Mouse (Mus musculus) forebrain, embryonic 11.5 days (tissue): ENCODE results near the gene Trpt1. TPM values are rescaled to one million over a fixed set of nuclear protein-coding genes. Genes with fewer than 3 reads are reported as not detected.

Source experiments
- ATAC-seq: fragments of 200-750 bp; cut with Nextera tagmentation; replicated peaks from 2 replicates; pipeline ENCODE4 v1.8.0; 2017; ENCODE audit warnings: moderate TSS enrichment; ENCODE audit not compliant: low FRiP score
- DNase-seq: peaks from one replicate; pipeline ENCODE4 v3.0.0-alpha.2; 2017; ENCODE audit warnings: low spot score
- H3K27ac ChIP-seq: fragments of 300-500 bp; sonication (generic); 2 replicates; pipeline ENCODE4 v1.5.1; 2014; ENCODE audit warnings: low read depth, low read length
- H3K27me3 ChIP-seq: fragments of 300-500 bp; sonication (generic); 2 replicates; pipeline ENCODE4 v1.6.1; 2014; ENCODE audit warnings: mild to moderate bottlenecking, low read length, mixed read lengths; ENCODE audit not compliant: control insufficient read depth, insufficient read depth
- H3K36me3 ChIP-seq: fragments of 300-500 bp; sonication (generic); 2 replicates; pipeline ENCODE4 v1.6.1; 2014; ENCODE audit warnings: mild to moderate bottlenecking, low read length, moderate library complexity, mixed read lengths; ENCODE audit not compliant: control insufficient read depth, insufficient read depth
- H3K4me1 ChIP-seq: fragments of 300-500 bp; sonication (generic); replicated peaks from 2 replicates; pipeline ENCODE4 v1.6.1; 2014; ENCODE audit warnings: low read length, mixed read lengths; ENCODE audit not compliant: control insufficient read depth, insufficient read depth
- H3K4me2 ChIP-seq: fragments of 300-500 bp; sonication (generic); 2 replicates; pipeline ENCODE4 v1.6.1; 2014; ENCODE audit warnings: low read depth, mild to moderate bottlenecking, low read length, moderate library complexity, mixed read lengths; ENCODE audit not compliant: severe bottlenecking
- H3K4me3 ChIP-seq: fragments of 300-500 bp; sonication (generic); 2 replicates; pipeline ENCODE4 v1.5.1; 2014; ENCODE audit warnings: low read depth, low read length
- H3K9ac ChIP-seq: fragments of 300-500 bp; sonication (generic); 2 replicates; pipeline ENCODE4 v1.6.1; 2014; ENCODE audit warnings: low read length
- H3K9me3 ChIP-seq: fragments of 300-500 bp; sonication (generic); 2 replicates; pipeline ENCODE4 v1.6.1; 2016; ENCODE audit warnings: low read length, mixed read lengths; ENCODE audit not compliant: control insufficient read depth
- WGBS: fragments of 180-500 bp; shearing (Covaris S2); extraction: QIAGEN DNeasy Blood & Tissue Kit; methylation state at CpG from one replicate; pipeline ENCODE4 v1.1.7; 2014; 5-methylcytosine and 5-hydroxymethylcytosine counted together
- polyA plus RNA-seq: library from polyadenylated mRNA; unstranded; fragments of >200 nt; fragmentation: Nextera tagmentation; extraction: Ambion mirVana; gene quantifications from 2 replicates; pipeline ENCODE4 v1.2.1, GENCODE M21; 2014

Trpt1 gene
- polyA plus RNA-seq, 1 experiment from 2014 or later = 14.9 TPM

DNA sequence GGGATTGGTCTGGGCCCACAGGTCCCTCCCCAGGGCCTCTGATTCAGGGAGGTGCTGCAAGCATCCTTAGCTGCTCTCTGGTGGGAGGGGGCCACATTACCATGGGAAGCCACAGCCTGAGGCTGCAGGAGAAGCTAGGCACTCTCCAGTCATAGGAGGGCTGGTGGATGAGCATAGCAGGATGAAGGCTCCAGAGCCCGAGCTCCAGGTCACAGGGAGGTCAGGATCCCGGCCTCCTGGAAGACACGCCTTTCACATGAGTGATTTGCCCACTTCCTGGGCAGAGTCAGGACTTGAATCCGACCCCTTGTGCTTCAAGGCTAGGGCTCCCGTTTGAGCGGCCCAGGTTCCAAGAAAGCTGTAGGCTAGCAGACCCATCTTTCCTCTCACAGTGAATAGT, 24.3 kb upstream of the Trpt1 start:
- H3K4me1 ChIP-seq = peaks cover 15% of the 10 kb centered on the region
- no peak overlapping the region; the same call in 1 of the 2 replicates for H3K27ac ChIP-seq
- DNase-seq (no peak), ATAC-seq (no peak)
- H3K9ac ChIP-seq = no peak overlapping the region
- H3K27me3 ChIP-seq = peaks cover 2% of the 10 kb centered on the region; the same call in 1 of the 2 replicates
- H3K36me3 ChIP-seq = no peaks in the 10 kb centered on the region; the same call in 1 of the 2 replicates
- 44% methylated on average over 6 of the region's 6 CpGs for WGBS
- H3K9me3 ChIP-seq = no peaks in the 10 kb centered on the region
- H3K4me2 ChIP-seq = no peak overlapping the region
- no peak overlapping the region for H3K4me3 ChIP-seq

DNA sequence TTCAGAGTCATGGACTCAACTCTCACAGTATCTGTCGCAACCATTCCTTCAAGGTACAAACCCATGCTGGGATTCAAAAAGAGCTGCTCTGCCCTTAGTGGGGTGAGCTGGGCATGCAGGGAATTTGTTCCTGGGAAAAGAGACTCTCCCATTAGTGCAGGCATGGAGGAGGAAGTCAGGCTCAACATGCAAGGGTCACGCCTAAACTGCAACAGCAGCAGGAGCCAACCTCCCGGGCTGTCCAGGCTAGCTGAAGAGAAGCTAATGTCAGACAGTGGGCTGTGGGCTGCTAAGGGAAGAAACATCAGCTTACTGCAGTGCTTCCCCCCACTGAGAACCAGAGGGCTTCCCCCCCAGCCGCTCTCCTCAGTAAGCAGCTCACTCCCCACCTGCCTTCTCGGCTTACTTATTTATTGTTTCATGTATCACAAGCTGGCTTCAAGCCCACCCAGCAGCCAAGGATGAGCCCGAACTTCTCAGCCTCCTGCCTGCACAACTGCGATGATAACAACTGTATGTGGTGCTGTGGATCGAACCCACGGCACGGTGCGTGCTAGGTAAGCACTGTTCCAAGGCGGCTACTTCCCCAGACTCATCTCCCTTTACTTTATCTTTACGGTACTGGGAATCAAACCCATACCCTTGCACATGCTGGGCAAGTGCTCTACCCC, 23.5 kb upstream of the Trpt1 start:
- ATAC-seq (no peak), DNase-seq (no peak)
- no peak overlapping the region for H3K9ac ChIP-seq
- H3K4me1 ChIP-seq = peaks cover 19% of the 10 kb centered on the region
- H3K9me3 ChIP-seq = no peaks in the 10 kb centered on the region
- H3K4me2 ChIP-seq = no peak overlapping the region
- WGBS = 88% methylated on average over 13 of the region's 13 CpGs
- H3K36me3 ChIP-seq = no peaks in the 10 kb centered on the region; the same call in 1 of the 2 replicates
- H3K27me3 ChIP-seq = peaks cover 2% of the 10 kb centered on the region; the same call in 1 of the 2 replicates
- H3K27ac ChIP-seq = no peak overlapping the region
- no peak overlapping the region for H3K4me3 ChIP-seq

DNA sequence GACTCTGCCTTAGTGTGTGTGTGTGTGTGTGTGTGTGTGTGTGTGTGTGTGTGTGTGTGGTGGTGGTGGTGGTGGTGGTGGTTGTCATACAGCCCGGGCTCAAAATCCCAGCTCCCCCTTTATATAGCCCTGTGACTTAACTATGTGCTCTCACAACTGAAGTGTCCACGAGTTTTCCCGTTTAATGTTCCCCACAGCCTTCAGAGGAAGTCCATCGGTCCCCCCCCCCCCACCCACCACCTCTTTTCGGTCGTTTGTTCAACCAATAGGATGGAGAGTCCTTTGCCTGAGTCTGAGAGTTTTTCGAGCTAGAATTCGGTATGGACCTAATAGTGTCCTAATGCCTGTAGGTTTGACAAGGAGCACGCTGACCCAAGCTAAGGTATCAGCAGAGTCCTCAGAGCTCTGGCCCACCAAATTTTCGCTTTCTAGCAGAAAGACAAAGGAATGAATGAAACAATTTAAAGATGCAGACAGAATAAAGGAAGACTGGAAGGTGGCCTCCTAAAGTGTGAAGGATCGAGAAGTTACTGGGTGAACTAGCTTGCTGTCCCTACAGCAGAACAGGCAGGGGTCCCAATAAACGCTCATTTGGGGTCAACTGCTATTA, 22.2 kb upstream of the Trpt1 start:
- Histone ChIP-seq H3K27ac (no peak overlapping the region), H3K9ac (peak overlapping the region; percentile 94), H3K9me3 (no peaks in the 10 kb centered on the region), H3K4me2 (peak overlapping the region; percentile 92), H3K36me3 (no peaks in the 10 kb centered on the region; the same call in 1 of the 2 replicates), H3K4me1 (peaks cover 27% of the 10 kb centered on the region), H3K27me3 (peaks cover 2% of the 10 kb centered on the region; the same call in 1 of the 2 replicates), H3K4me3 (peak overlapping the region; percentile 86)
- ATAC-seq (no peak), DNase-seq (no peak)
- WGBS = 40% methylated on average over 12 of the region's 12 CpGs

DNA sequence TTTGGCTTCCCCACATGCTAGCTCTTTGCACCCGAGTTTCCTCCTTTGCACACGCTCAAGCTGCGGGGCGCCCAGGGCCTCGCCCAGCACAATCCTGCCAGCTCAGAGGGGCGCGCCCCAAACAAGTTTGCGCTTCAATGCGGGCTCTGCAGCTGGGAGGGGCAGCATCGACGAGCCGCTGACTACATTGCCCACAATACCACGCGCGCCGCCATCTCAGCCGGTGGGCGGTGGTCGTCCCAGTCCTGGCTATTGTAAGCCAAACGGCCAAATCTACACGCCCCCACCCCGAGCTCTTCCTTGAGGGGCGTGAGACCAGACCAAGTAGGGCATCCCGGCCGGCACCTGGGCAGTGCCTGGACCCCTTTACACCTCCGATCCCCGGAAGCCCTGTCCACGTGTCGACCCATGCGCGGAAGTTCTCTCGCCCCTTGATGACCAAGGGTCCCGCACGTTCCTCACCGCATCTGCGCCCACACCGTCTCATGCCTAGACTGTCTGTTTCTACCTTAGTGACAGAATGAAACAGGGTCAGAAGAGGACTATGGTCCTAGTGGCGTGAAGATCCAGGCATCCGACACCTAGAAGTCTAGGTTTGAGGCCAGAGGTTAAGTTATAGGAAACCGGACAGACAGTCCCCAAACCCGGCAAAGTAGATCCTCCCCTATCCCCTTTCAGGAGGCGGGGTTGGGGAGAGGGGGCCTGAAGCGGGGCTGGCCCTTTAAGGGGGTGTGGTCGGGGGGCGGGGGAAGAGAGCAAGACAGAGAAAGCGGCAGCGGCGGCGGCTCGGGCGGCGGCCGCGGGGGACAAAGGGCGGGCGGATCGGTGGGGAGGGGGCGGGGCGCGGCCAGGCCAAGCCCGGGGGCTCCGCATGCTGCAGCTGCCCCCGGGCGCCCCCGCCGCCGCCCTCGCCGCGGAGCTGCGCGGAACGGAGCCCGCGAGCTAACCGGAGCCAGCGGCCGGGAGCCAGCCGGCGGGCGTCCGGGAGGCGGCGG, 21.4 kb upstream of the Trpt1 start, which contains the start of gene Ppp1r14b:
Gene Ppp1r14b (plus strand): TSS at position 758 of the 995 bp plus-strand sequence.
- Histone ChIP-seq H3K9me3 (no peaks in the 10 kb centered on the region), H3K9ac (peak within 1 kb of the TSS; percentile 94), H3K4me3 (peak within 1 kb of the TSS; percentile 86), H3K36me3 (no peaks in the 10 kb centered on the region; the same call in 1 of the 2 replicates), H3K27me3 (peaks cover 2% of the 10 kb centered on the region; the same call in 1 of the 2 replicates), H3K4me1 (peaks cover 32% of the 10 kb centered on the region), H3K4me2 (peak within 1 kb of the TSS; percentile 92), H3K27ac (peak within 1 kb of the TSS; percentile 90)
- peak; percentile 96 for DNase-seq
- under 1% methylated on average over 76 of the region's 84 CpGs for WGBS
- ATAC-seq = peak; percentile 69

DNA sequence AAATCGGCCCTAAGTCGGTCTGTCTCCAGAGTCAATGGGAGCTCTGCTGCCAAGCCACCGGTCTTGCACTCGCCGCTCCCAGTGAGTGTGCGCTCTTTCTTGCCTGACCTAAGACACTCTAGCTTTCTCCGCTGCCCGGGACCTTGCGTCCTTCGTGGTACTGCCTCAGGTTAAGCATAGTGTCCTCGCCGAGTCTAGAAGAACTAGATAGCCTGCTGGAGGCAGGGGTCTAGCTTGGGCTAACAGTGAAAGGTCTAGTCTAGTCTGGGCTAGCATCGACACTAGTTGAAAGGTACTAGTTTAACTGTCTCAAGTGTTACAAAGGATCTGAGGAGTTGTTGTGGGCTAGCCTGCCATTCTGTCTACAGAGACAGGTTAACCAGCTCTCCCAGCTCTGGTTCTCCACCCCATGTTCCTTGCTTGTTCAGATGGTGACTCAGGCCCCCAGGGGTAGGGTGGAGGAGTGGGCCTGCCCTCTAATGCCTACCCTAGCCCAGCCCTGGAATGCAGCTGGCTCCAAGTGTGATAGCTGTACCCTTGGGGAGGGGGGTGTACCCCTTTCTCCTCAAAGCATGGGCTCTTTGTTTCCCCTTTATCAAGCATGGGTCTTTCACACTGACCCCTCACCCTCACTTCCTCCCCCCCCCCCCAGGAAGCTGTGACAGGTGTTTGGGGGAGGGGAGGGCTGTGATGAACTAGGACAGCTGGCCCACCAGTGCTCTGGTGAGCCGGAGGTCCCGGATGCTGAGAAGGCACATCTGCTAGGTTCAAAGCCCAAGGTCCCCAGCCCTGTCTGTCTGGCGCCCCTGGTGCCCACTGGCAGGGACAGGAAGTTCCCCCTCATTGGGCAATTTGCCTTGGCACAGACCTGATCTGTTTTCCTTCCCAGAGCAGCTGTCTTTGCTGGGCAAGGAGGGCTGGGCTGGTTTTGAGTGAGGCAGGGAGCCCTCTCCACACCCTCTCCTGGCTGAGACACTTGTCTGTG, 20.1 kb upstream of the Trpt1 start, which contains the start of gene Plcb3:
Gene Plcb3 (minus strand): TSS at position 934 of the 985 bp plus-strand sequence.
- H3K4me1 ChIP-seq = peaks cover 24% of the 10 kb centered on the region
- WGBS = under 1% methylated on average over 16 of the region's 16 CpGs

DNA sequence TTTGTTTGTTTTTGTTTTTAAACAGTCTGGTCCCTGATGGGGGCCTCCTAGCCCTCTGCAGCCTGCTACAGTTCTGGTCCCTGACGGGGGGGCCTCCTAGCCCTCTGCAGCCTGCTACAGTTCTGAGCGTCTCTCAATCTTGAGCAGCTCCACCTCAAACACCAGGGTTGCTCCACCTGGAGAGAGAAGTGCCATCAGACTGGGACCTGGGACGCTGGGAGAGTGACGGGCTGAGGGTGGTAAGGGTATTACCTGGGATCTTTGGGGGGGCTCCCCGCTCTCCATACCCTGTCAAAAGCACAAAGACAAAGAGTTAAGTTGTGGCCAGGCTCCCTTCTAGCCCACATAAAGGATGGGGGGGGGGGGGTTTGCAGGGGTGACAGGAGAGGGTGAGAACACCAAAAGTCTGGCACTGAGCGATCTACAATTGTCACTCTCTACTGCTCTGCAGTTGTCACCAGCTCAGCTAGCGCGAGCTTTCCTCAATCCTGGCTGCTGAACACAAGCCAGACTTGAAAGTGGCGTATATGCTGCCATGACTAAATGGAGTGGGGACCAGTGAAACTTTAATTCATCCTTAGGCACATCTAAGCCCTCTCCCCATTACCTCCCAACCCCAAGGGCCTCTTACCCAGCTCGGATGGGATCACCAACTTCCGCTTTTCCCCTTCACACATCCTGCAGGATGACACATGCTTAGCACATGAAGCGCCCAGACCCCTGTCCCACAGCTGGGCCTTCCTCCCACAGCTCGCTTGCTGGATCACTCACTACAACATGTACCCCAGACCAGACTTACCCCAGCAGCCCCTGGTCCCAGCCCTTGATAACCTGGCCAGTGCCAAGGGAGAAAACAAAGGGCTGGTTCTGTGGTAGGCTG, 17.9 kb upstream of the Trpt1 start:
- Histone ChIP-seq H3K4me3 (peak overlapping the region; percentile 42; the same call in 1 of the 2 replicates), H3K36me3 (no peaks in the 10 kb centered on the region; the same call in 1 of the 2 replicates), H3K4me1 (peaks cover 24% of the 10 kb centered on the region), H3K9me3 (no peaks in the 10 kb centered on the region), H3K9ac (peak overlapping the region; percentile 27; the same call in 1 of the 2 replicates), H3K27ac (no peak overlapping the region), H3K27me3 (no peaks in the 10 kb centered on the region), H3K4me2 (peak overlapping the region; percentile 67)
- ATAC-seq = no peak
- no peak for DNase-seq
- 89% methylated on average over 13 of the region's 13 CpGs for WGBS

More for the DNA sequence above, 20.1 kb upstream of the Trpt1 start, which contains the start of gene Plcb3:
- no peaks in the 10 kb centered on the region for H3K9me3 ChIP-seq
- DNase-seq = peak; percentile 82
- H3K27ac ChIP-seq = peak within 1 kb of the TSS; percentile 90
- no peak for ATAC-seq
- peak within 1 kb of the TSS; percentile 86 for H3K4me3 ChIP-seq
- H3K36me3 ChIP-seq = no peaks in the 10 kb centered on the region; the same call in 1 of the 2 replicates
- no peaks in the 10 kb centered on the region for H3K27me3 ChIP-seq
- H3K9ac ChIP-seq = peak within 1 kb of the TSS; percentile 94
- peak within 1 kb of the TSS; percentile 92 for H3K4me2 ChIP-seq

DNA sequence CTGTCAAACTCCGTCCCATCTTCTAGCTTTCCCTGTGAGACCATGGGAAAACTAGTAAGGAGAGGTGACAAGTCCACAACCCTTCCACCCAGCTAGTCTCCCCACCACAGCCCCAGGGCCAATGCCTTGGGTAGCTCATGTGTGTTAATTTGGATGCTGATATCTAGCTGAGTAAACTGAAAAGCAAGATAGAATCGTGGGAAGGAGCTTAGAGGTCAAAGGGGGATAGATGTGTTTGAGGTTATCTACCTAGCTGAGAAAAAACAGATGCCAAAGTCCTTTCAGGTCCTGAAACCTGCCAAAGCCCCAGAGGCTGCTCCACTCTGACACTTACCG, 17.3 kb upstream of the Trpt1 start:
- Histone ChIP-seq H3K27ac (0 out of 2 replicates have a peak overlapping the region, but pooled peaks have one; percentile 20), H3K4me3 (peak overlapping the region; percentile 42), H3K9me3 (no peaks in the 10 kb centered on the region), H3K4me1 (peaks cover 24% of the 10 kb centered on the region), H3K27me3 (no peaks in the 10 kb centered on the region), H3K4me2 (peak overlapping the region; percentile 67), H3K36me3 (no peaks in the 10 kb centered on the region; the same call in 1 of the 2 replicates), H3K9ac (peak overlapping the region; percentile 62; the same call in 1 of the 2 replicates)
- DNase-seq = no peak
- ATAC-seq = no peak
- WGBS = 51% methylated on average over 3 of the region's 3 CpGs
